Mouse (Mus musculus) CH12.LX (cell line): ENCODE data around the gene Ddx23.

Experiments
- CTCF ChIP-seq, 2 experiments: IDR thresholded peaks in 1 of 2; conservative IDR thresholded peaks in 1 of 2; 2 replicates each; pipeline ENCODE4 v1.5.1; 2011 to 2012; ENCODE audit warnings: low read depth in 2 of 2, low read length in 2 of 2, improper control_type of control experiment in 1 of 2, inconsistent platforms in 1 of 2, mild to moderate bottlenecking in 1 of 2, moderate library complexity in 1 of 2
- E2F4 ChIP-seq: IDR thresholded peaks from 2 replicates; pipeline ENCODE4 v1.6.1; 2011; ENCODE audit warnings: low read depth, low read length, improper control_type of control experiment; ENCODE audit not compliant: insufficient replicate concordance
- GABPA ChIP-seq: IDR thresholded peaks from 2 replicates; pipeline ENCODE4 v1.6.1; 2012; ENCODE audit warnings: low read depth, low read length, improper control_type of control experiment, inconsistent platforms; ENCODE audit not compliant: insufficient replicate concordance
- MAX ChIP-seq: IDR thresholded peaks from 2 replicates; pipeline ENCODE4 v1.6.1; 2011; ENCODE audit warnings: low read length, improper control_type of control experiment
- POLR2A ChIP-seq: IDR thresholded peaks from 2 replicates; pipeline ENCODE4 v1.6.1; 2011; ENCODE audit warnings: low read depth, mild to moderate bottlenecking, improper control_type of control experiment, low read length
- RCOR1 ChIP-seq: conservative IDR thresholded peaks from 2 replicates; pipeline ENCODE4 v1.6.1; 2012; ENCODE audit warnings: low read depth, mild to moderate bottlenecking, inconsistent platforms, low read length, improper control_type of control experiment
- USF2 ChIP-seq: conservative IDR thresholded peaks from 2 replicates; pipeline ENCODE4 v1.6.1; 2011; ENCODE audit warnings: low read depth, low read length, improper control_type of control experiment
- ZC3H11A ChIP-seq: IDR thresholded peaks from 2 replicates; pipeline ENCODE4 v1.6.1; 2012; ENCODE audit warnings: low read depth, mild to moderate bottlenecking, inconsistent platforms, low read length, improper control_type of control experiment

- TF ChIP-seq POLR2A (no peak), MAX (no peak), CTCF (conservative IDR thresholded peaks at IDR 0.05 in 1 of 2, IDR thresholded peaks at IDR 0.05 in 1 of 2; ENCODE audit: low read depth in 2 of 2, low read length in 2 of 2) (no peak), RCOR1 (no peak), GABPA (no peak), USF2 (no peak), ZC3H11A (no peak), E2F4 (no peak)
These were observed 62.5 kb downstream of the Ddx23 start for GRCm38 (mm10) chr15:98600036-98600709.
